Mouse (Mus musculus) hindbrain, embryonic 12.5 days (tissue): ENCODE measurements at regions not wholly inside any gene's neighbourhood (a gene's known extent, or its start where the extent isn't known, plus 50 kb on each side); places are given as distances from the start of the nearest gene placed in this dataset.

Experiments used
- ATAC-seq: fragments of 200-750 bp; cut with Nextera tagmentation; 2 replicates; pipeline ENCODE4 v1.8.0; 2017; ENCODE audit warnings: moderate TSS enrichment; ENCODE audit not compliant: low FRiP score
- H3K27ac ChIP-seq: fragments of 300-500 bp; sonication (generic); 2 replicates; pipeline ENCODE4 v1.5.1; 2016; ENCODE audit warnings: mild to moderate bottlenecking
- H3K27me3 ChIP-seq: fragments of 300-500 bp; sonication (generic); 2 replicates; pipeline ENCODE4 v1.6.1; 2016; ENCODE audit warnings: mild to moderate bottlenecking
- H3K36me3 ChIP-seq: fragments of 300-500 bp; sonication (generic); 2 replicates; pipeline ENCODE4 v1.6.1; 2016; ENCODE audit warnings: mild to moderate bottlenecking
- H3K4me1 ChIP-seq: fragments of 300-500 bp; sonication (generic); 2 replicates; pipeline ENCODE4 v1.6.1; 2016
- H3K4me2 ChIP-seq: fragments of 300-500 bp; sonication (generic); replicated peaks from 2 replicates; pipeline ENCODE4 v1.6.1; 2016; ENCODE audit warnings: mild to moderate bottlenecking
- H3K4me3 ChIP-seq: fragments of 300-500 bp; sonication (generic); 2 replicates; pipeline ENCODE4 v1.5.1; 2016; ENCODE audit warnings: mild to moderate bottlenecking
- H3K9ac ChIP-seq: fragments of 300-500 bp; sonication (generic); 2 replicates; pipeline ENCODE4 v1.6.1; 2016; ENCODE audit warnings: mild to moderate bottlenecking, moderate library complexity
- H3K9me3 ChIP-seq: fragments of 300-500 bp; sonication (generic); replicated peaks from 2 replicates; pipeline ENCODE4 v1.6.1; 2016; ENCODE audit warnings: mild to moderate bottlenecking
- WGBS: fragments of 180-500 bp; shearing (Covaris S2); methylation state at CpG from one replicate; pipeline ENCODE4 v1.1.7; 2016; 5-methylcytosine and 5-hydroxymethylcytosine counted together

DNA sequence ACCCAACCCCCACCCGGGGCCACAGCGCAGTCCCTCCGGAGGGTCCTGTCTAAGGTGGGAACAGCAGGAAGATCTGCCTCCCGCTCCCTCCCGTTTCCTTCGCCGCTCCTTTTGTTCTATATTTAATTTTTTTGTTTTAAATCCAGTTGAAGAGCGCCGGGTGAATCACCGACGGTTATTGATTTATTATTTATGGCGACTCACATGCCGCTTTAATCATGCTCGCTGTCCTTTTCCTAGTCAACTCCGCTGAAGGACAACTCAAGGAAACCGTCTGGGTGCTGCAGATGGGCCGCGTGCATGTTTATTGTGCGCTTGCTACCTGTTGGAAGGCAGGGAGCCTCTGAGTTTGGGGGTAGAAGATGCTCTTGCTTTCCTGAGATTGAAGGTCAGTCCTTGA is 68.3 kb upstream of the Gm26897 start:
- Histone ChIP-seq H3K27ac (no peak overlapping the region), H3K9me3 (peaks cover 16% of the 10 kb centered on the region), H3K4me2 (no peak overlapping the region), H3K4me1 (peaks cover 42% of the 10 kb centered on the region), H3K27me3 (peaks cover 8% of the 10 kb centered on the region; the same call in 1 of the 2 replicates), H3K4me3 (no peak overlapping the region), H3K9ac (no peak overlapping the region), H3K36me3 (no peaks in the 10 kb centered on the region)
- 79% methylated on average over 19 of the region's 19 CpGs for WGBS
- no peak for ATAC-seq

DNA sequence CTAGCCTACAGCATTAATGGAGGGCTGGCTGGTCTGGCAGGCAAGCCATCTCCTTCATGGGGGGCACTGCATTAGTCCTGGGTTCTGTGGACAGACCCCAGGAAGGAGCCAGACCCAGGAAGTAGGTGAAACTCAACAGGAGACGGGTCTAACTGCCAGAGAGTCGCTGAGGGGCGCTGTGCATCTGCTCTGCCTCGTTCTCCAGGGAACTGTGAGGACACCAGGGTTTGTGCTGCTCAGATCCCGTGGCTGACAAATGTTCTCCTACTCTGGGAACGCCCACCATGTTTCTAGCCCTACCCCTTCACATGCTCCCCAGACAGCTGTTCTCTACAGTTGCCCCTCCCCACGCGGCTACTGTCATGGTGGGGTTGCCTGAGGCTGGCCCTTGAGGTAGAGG is 67.7 kb upstream of the Gm26897 start:
- ATAC-seq, result no peak
- Histone ChIP-seq H3K4me3 (no peak overlapping the region), H3K27me3 (peaks cover 8% of the 10 kb centered on the region; the same call in 1 of the 2 replicates), H3K4me1 (peaks cover 36% of the 10 kb centered on the region), H3K27ac (no peak overlapping the region), H3K9ac (no peak overlapping the region), H3K36me3 (no peaks in the 10 kb centered on the region), H3K4me2 (no peak overlapping the region), H3K9me3 (peaks cover 16% of the 10 kb centered on the region)
- 69% methylated on average over 8 of the region's 8 CpGs for WGBS

DNA sequence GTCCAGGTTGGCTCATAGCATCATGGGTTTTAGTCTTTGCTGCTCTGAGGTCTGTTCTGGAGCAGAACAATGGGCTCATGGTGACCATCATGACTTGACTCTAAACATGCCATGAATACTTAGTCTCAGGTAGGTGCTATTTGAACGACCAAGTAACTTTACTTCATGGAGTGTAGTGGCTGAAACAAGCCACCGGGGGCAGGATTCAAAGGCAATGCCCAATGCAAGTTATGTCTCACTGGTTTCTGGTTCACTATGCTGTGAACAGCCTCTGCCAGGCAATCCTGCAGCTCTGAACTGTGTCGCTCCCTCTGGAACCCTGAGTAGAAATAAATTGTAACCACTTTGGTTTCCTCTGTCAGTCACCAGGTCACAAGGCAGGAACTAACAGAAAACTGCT is 65.8 kb upstream of the Gm26897 start:
- Histone ChIP-seq H3K36me3 (no peaks in the 10 kb centered on the region), H3K9ac (no peak overlapping the region), H3K4me1 (peaks cover 39% of the 10 kb centered on the region), H3K4me2 (no peak overlapping the region), H3K4me3 (no peak overlapping the region), H3K9me3 (peaks cover 16% of the 10 kb centered on the region), H3K27ac (no peak overlapping the region), H3K27me3 (peaks cover 6% of the 10 kb centered on the region; the same call in 1 of the 2 replicates)
- no peak for ATAC-seq
- WGBS, result 71% methylated on average over 3 of the region's 3 CpGs

- ATAC-seq, result no peak
- H3K27me3 ChIP-seq, result 0 out of 2 replicates have a peak, but pooled peaks cover 3% of the 10 kb centered on the region
- peaks cover 31% of the 10 kb centered on the region for H3K4me1 ChIP-seq
- H3K9ac ChIP-seq, result no peak overlapping the region
- H3K9me3 ChIP-seq, result peaks cover 16% of the 10 kb centered on the region
- no peak overlapping the region for H3K4me2 ChIP-seq
- H3K36me3 ChIP-seq, result no peaks in the 10 kb centered on the region
- H3K4me3 ChIP-seq, result no peak overlapping the region
- H3K27ac ChIP-seq, result no peak overlapping the region
Observed at GRCm38 (mm10) chr5:111669139-111669538, 64.6 kb upstream of the Gm26897 start.

GRCm38 (mm10) chr5:111671762-111672161 is 62.0 kb upstream of the Gm26897 start:
- Histone ChIP-seq H3K4me2 (no peak overlapping the region), H3K36me3 (no peaks in the 10 kb centered on the region), H3K4me3 (no peak overlapping the region), H3K27me3 (no peaks in the 10 kb centered on the region), H3K4me1 (peaks cover 34% of the 10 kb centered on the region), H3K9ac (no peak overlapping the region; the same call in 1 of the 2 replicates), H3K27ac (no peak overlapping the region), H3K9me3 (peaks cover 16% of the 10 kb centered on the region)
- WGBS, result 84% methylated on average over 6 of the region's 6 CpGs
- ATAC-seq, result no peak

DNA sequence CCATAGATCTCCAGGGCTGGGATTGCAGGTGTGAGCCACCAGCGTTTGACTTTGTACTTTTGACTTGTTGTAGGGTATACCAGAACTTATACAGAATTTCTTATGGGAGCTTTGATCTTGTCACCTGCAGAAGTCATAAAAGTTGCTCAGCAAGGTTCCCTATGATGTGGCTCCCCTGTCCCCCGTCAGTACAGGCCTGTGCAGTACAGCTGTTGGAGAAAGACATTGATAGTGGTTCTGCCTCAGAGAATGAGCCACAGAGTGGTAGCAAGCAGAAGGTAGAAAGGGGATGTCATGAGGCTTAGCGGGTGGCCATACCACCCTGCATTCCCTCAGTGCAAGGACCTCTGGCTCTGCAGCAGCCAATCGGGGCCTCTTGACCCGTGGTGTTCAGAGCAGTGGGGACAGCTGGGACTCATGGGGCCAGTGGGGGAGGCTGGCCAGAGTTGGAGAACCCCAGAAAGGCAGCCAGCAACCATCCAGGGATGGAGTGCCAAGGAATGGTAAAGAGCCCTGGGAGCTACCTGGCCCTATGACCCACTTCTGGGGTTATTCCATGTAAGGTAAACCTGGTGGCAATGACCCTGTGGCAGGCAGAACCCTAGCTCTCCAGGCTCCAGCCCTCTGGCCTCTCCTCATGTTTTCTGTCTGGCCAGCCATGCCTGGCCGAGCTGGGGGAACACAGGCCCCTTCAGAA is 58.6 kb upstream of the Gm26897 start:
- no peak overlapping the region for H3K4me2 ChIP-seq
- 54% methylated on average over 6 of the region's 6 CpGs for WGBS
- no peaks in the 10 kb centered on the region for H3K36me3 ChIP-seq
- ATAC-seq, result no peak
- H3K4me1 ChIP-seq, result peaks cover 60% of the 10 kb centered on the region
- 0 out of 2 replicates have a peak overlapping the region, but pooled peaks have one; percentile 10 for H3K9ac ChIP-seq
- H3K27ac ChIP-seq, result peak overlapping the region; percentile 64
- no peak overlapping the region for H3K4me3 ChIP-seq
- H3K9me3 ChIP-seq, result no peaks in the 10 kb centered on the region
- H3K27me3 ChIP-seq, result no peaks in the 10 kb centered on the region

GRCm38 (mm10) chr5:111675673-111676261 is 58.0 kb upstream of the Gm26897 start:
- Histone ChIP-seq H3K27me3 (no peaks in the 10 kb centered on the region), H3K4me3 (no peak overlapping the region), H3K27ac (peak overlapping the region; percentile 64), H3K9ac (0 out of 2 replicates have a peak overlapping the region, but pooled peaks have one; percentile 10), H3K4me2 (no peak overlapping the region), H3K9me3 (no peaks in the 10 kb centered on the region), H3K4me1 (peaks cover 62% of the 10 kb centered on the region), H3K36me3 (no peaks in the 10 kb centered on the region)
- WGBS, result 9% methylated on average over 8 of the region's 8 CpGs
- peak; percentile 21; the same call in 1 of the 2 replicates for ATAC-seq

DNA sequence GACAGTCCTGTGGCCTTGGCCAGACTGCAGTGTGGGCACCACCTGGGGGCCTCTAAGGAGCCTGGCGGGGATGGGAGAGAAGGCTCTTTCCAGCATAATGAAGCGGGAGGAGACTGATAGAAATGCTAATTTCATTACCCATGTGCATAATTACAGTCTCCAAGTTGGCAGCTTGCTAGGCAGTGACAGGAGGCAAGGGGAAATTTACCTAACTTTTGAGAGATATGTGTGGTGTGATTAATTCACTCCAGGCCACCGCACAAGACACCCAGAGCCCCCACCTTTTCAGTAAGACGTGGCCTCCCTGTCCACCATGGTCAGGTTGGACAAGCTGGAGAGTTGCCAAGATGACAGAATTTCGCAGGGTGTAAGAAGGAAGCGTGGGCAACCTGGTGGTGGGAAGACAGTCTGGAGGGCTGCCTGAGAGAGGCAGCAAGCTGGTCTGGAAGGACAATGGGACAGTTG is 55.8 kb upstream of the Gm26897 start:
- H3K9me3 ChIP-seq, result no peaks in the 10 kb centered on the region
- no peaks in the 10 kb centered on the region for H3K36me3 ChIP-seq
- H3K9ac ChIP-seq, result no peak overlapping the region
- no peaks in the 10 kb centered on the region for H3K27me3 ChIP-seq
- peak; percentile 57 for ATAC-seq
- WGBS, result 17% methylated on average over 6 of the region's 6 CpGs
- H3K27ac ChIP-seq, result peak overlapping the region; percentile 70
- no peak overlapping the region for H3K4me2 ChIP-seq
- peaks cover 63% of the 10 kb centered on the region for H3K4me1 ChIP-seq
- H3K4me3 ChIP-seq, result no peak overlapping the region

GRCm38 (mm10) chr5:111678496-111678895 is 55.2 kb upstream of the Gm26897 start:
- peaks cover 63% of the 10 kb centered on the region for H3K4me1 ChIP-seq
- H3K9me3 ChIP-seq, result no peaks in the 10 kb centered on the region
- WGBS, result 8% methylated on average over 1 of the region's 1 CpGs
- no peak overlapping the region for H3K4me3 ChIP-seq
- H3K27ac ChIP-seq, result peak overlapping the region; percentile 70
- no peak overlapping the region for H3K9ac ChIP-seq
- no peaks in the 10 kb centered on the region for H3K27me3 ChIP-seq
- no peak overlapping the region for H3K4me2 ChIP-seq
- peak; percentile 23 for ATAC-seq
- no peaks in the 10 kb centered on the region for H3K36me3 ChIP-seq

DNA sequence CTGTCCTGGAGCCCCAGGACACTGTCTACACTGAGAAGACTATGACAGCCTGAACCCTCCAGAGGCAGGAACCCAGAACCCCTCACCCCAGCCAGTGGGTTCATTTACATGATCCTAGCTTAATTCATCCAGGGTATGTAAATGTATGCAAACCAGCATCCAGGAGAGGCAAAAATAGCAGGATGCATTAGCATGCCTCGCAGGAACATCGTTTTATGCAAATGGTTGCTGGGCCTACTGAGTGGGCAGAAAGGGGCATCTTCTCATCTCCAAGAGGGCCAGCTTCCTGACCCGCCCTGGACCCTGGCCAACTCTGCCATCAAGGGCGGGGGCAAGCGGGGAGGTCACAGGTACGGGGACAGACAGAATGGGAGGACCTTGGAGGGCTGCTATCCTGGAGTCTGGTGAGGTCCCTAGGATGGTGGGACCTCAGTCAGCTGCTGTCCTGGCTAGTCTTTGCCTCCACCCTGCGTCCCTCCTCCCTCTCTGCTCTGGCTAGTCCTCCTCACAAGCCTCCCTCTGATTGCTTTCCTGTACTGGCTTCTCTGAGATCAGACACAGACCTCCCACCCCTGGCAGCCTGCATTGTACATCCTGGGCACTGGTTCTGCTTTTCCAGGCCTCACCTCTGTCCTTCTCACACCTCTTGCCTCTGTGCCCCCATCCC is 52.2 kb upstream of the Gm26897 start:
- H3K9me3 ChIP-seq, result no peaks in the 10 kb centered on the region
- H3K4me3 ChIP-seq, result no peak overlapping the region
- peaks cover 47% of the 10 kb centered on the region for H3K4me1 ChIP-seq
- peak; percentile 55 for ATAC-seq
- 20% methylated on average over 7 of the region's 7 CpGs for WGBS
- H3K4me2 ChIP-seq, result no peak overlapping the region
- H3K9ac ChIP-seq, result peak overlapping the region; percentile 27
- H3K36me3 ChIP-seq, result no peaks in the 10 kb centered on the region
- no peaks in the 10 kb centered on the region for H3K27me3 ChIP-seq
- peak overlapping the region; percentile 81 for H3K27ac ChIP-seq

GRCm38 (mm10) chr5:111682899-111683298 is 50.8 kb upstream of the Gm26897 start:
- Histone ChIP-seq H3K27ac (no peak overlapping the region), H3K4me1 (peaks cover 33% of the 10 kb centered on the region), H3K36me3 (no peaks in the 10 kb centered on the region), H3K4me3 (no peak overlapping the region), H3K4me2 (no peak overlapping the region), H3K27me3 (no peaks in the 10 kb centered on the region), H3K9ac (no peak overlapping the region), H3K9me3 (no peaks in the 10 kb centered on the region)
- ATAC-seq, result no peak
